Mouse (Mus musculus): Measurements from ENCODE around the gene Prr7. TPM values are rescaled to one million over a fixed set of nuclear protein-coding genes. Genes with fewer than 3 reads are reported as not detected.

The Prr7 gene
- polyA plus RNA-seq, 1 experiment from 2014 or later = 0.27 TPM

DNA sequence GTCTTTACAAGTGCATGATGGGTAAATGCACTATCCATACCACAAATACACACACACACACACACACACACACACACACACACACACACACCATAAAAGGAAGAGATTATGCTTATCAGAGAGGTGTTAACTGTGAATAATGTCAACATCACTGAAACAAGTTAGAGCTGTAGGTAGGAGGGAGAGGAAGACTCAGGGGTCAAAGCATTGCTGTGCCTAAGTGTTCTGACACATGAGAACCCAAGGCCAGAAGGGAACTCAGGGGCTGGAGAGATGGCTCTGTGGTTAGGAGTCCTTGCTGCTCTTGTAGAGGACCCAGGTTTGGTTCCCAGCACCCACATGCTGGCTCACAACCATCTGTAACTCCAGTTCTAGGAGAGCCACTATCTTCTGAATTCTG, 15.9 kb downstream of the Prr7 start:
- no peak for TF ChIP-seq CTCF (IDR thresholded peaks at IDR 0.05; ENCODE audit: low read depth)
- ATAC-seq = no peak
- H3K4me1 ChIP-seq (replicated peaks; ENCODE audit: control insufficient read depth, insufficient read depth, low read length) = no peaks in the 10 kb centered on the region
- no peak overlapping the region for H3K4me3 ChIP-seq (ENCODE audit: low read depth, low read length)
- no peak overlapping the region for H3K9ac ChIP-seq (ENCODE audit: low read depth, low read length)
- H3K27ac ChIP-seq (ENCODE audit: low read depth, low read length) = no peak overlapping the region
- peaks cover 22% of the 10 kb centered on the region; the same call in 1 of the 2 replicates for H3K36me3 ChIP-seq (ENCODE audit: control insufficient read depth, insufficient read depth)
- H3K27me3 ChIP-seq (replicated peaks; ENCODE audit: control insufficient read depth, insufficient read depth, low read length) = no peaks in the 10 kb centered on the region; the same call in 1 of the 2 replicates
- H3K4me2 ChIP-seq (replicated peaks; ENCODE audit: low read depth) = no peak overlapping the region
- H3K9me3 ChIP-seq (ENCODE audit: control insufficient read depth) = no peaks in the 10 kb centered on the region

- H3K9me3 ChIP-seq (ENCODE audit: control insufficient read depth) = no peaks in the 10 kb centered on the region
- H3K9ac ChIP-seq (ENCODE audit: low read depth, low read length) = no peak overlapping the region
- H3K36me3 ChIP-seq (ENCODE audit: control insufficient read depth, insufficient read depth) = peaks cover 13% of the 10 kb centered on the region; the same call in 1 of the 2 replicates
- H3K27ac ChIP-seq (ENCODE audit: low read depth, low read length) = 0 out of 2 replicates have a peak overlapping the region, but pooled peaks have one; percentile 50
- no peak overlapping the region for H3K4me3 ChIP-seq (ENCODE audit: low read depth, low read length)
- 0 out of 2 replicates have a peak, but pooled peaks cover 2% of the 10 kb centered on the region for H3K4me1 ChIP-seq (replicated peaks; ENCODE audit: control insufficient read depth, insufficient read depth, low read length)
- H3K27me3 ChIP-seq (replicated peaks; ENCODE audit: control insufficient read depth, insufficient read depth, low read length) = peaks cover 9% of the 10 kb centered on the region; the same call in 1 of the 2 replicates
- WGBS = 64% methylated on average over 7 of the region's 7 CpGs
- TF ChIP-seq CTCF (IDR thresholded peaks at IDR 0.05; ENCODE audit: low read depth) = peak; percentile 57
- H3K4me2 ChIP-seq (replicated peaks; ENCODE audit: low read depth) = no peak overlapping the region
- ATAC-seq = 0 out of 2 replicates have a peak, but pooled peaks have one; percentile 4
These were observed 18.5 kb downstream of the Prr7 start for GRCm38 (mm10) chr13:55482542-55482941.

DNA sequence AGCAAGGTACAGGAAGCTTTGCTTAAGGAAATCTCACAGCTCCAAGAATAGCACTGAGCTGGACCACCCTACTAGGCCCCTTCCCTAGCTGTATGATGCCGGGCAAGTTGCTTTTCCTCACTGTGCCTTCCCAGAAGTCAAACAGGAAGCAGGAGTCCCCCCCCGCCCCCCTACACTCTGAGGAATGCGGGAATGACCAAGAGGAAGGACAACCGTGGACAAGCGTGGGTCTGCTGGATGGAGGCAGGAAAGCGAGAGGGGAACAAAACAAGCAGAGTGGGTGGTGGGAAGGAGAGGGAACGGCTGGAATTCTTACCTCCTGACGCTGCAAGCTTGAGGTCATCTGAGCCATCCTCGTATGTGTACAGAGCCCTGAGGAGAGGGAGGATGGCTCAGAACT, 19.0 kb downstream of the Prr7 start:
- no peaks in the 10 kb centered on the region for H3K9me3 ChIP-seq (ENCODE audit: control insufficient read depth)
- no peak for TF ChIP-seq CTCF (IDR thresholded peaks at IDR 0.05; ENCODE audit: low read depth)
- 43% methylated on average over 9 of the region's 9 CpGs for WGBS
- no peak for ATAC-seq
- H3K4me3 ChIP-seq (ENCODE audit: low read depth, low read length) = no peak overlapping the region
- H3K36me3 ChIP-seq (ENCODE audit: control insufficient read depth, insufficient read depth) = peaks cover 13% of the 10 kb centered on the region; the same call in 1 of the 2 replicates
- H3K4me1 ChIP-seq (replicated peaks; ENCODE audit: control insufficient read depth, insufficient read depth, low read length) = 0 out of 2 replicates have a peak, but pooled peaks cover 2% of the 10 kb centered on the region
- H3K27me3 ChIP-seq (replicated peaks; ENCODE audit: control insufficient read depth, insufficient read depth, low read length) = peaks cover 11% of the 10 kb centered on the region; the same call in 1 of the 2 replicates
- H3K9ac ChIP-seq (ENCODE audit: low read depth, low read length) = no peak overlapping the region
- peak overlapping the region; percentile 50; the same call in 1 of the 2 replicates for H3K27ac ChIP-seq (ENCODE audit: low read depth, low read length)
- H3K4me2 ChIP-seq (replicated peaks; ENCODE audit: low read depth) = 0 out of 2 replicates have a peak overlapping the region, but pooled peaks have one; percentile 17

- H3K4me2 ChIP-seq (replicated peaks; ENCODE audit: low read depth) = 0 out of 2 replicates have a peak overlapping the region, but pooled peaks have one; percentile 17
- no peak for ATAC-seq
- peaks cover 14% of the 10 kb centered on the region; the same call in 1 of the 2 replicates for H3K27me3 ChIP-seq (replicated peaks; ENCODE audit: control insufficient read depth, insufficient read depth, low read length)
These were observed 19.5 kb downstream of the Prr7 start for GRCm38 (mm10) chr13:55483593-55483992.

GRCm38 (mm10) chr13:55484520-55485088, 20.5 kb downstream of the Prr7 start:
- Histone ChIP-seq H3K27ac (ENCODE audit: low read depth, low read length) (no peak overlapping the region), H3K4me3 (ENCODE audit: low read depth, low read length) (no peak overlapping the region), H3K9me3 (ENCODE audit: control insufficient read depth) (no peaks in the 10 kb centered on the region), H3K36me3 (ENCODE audit: control insufficient read depth, insufficient read depth) (peaks cover 13% of the 10 kb centered on the region; the same call in 1 of the 2 replicates), H3K9ac (ENCODE audit: low read depth, low read length) (no peak overlapping the region), H3K4me2 (replicated peaks; ENCODE audit: low read depth) (no peak overlapping the region; the same call in 1 of the 2 replicates), H3K27me3 (replicated peaks; ENCODE audit: control insufficient read depth, insufficient read depth, low read length) (peaks cover 14% of the 10 kb centered on the region; the same call in 1 of the 2 replicates), H3K4me1 (replicated peaks; ENCODE audit: control insufficient read depth, insufficient read depth, low read length) (0 out of 2 replicates have a peak, but pooled peaks cover 2% of the 10 kb centered on the region)
- 49% methylated on average over 7 of the region's 7 CpGs for WGBS
- no peak for ATAC-seq
- no peak for TF ChIP-seq CTCF (IDR thresholded peaks at IDR 0.05; ENCODE audit: low read depth)

More at GRCm38 (mm10) chr13:55483593-55483992, 19.5 kb downstream of the Prr7 start:
- TF ChIP-seq CTCF (IDR thresholded peaks at IDR 0.05; ENCODE audit: low read depth) = no peak
- WGBS = 47% methylated on average over 15 of the region's 15 CpGs
- H3K27ac ChIP-seq (ENCODE audit: low read depth, low read length) = peak overlapping the region; percentile 50; the same call in 1 of the 2 replicates
- no peaks in the 10 kb centered on the region for H3K9me3 ChIP-seq (ENCODE audit: control insufficient read depth)
- H3K36me3 ChIP-seq (ENCODE audit: control insufficient read depth, insufficient read depth) = peaks cover 13% of the 10 kb centered on the region; the same call in 1 of the 2 replicates
- H3K9ac ChIP-seq (ENCODE audit: low read depth, low read length) = no peak overlapping the region
- H3K4me1 ChIP-seq (replicated peaks; ENCODE audit: control insufficient read depth, insufficient read depth, low read length) = 0 out of 2 replicates have a peak, but pooled peaks cover 2% of the 10 kb centered on the region
- H3K4me3 ChIP-seq (ENCODE audit: low read depth, low read length) = no peak overlapping the region

- no peak for TF ChIP-seq CTCF (IDR thresholded peaks at IDR 0.05; ENCODE audit: low read depth)
- Histone ChIP-seq H3K4me3 (ENCODE audit: low read depth, low read length) (peak overlapping the region; percentile 64; the same call in 1 of the 2 replicates), H3K9me3 (ENCODE audit: control insufficient read depth) (no peaks in the 10 kb centered on the region), H3K27me3 (replicated peaks; ENCODE audit: control insufficient read depth, insufficient read depth, low read length) (peaks cover 18% of the 10 kb centered on the region; the same call in 1 of the 2 replicates), H3K4me2 (replicated peaks; ENCODE audit: low read depth) (peak overlapping the region; percentile 81), H3K4me1 (replicated peaks; ENCODE audit: control insufficient read depth, insufficient read depth, low read length) (0 out of 2 replicates have a peak, but pooled peaks cover 2% of the 10 kb centered on the region), H3K27ac (ENCODE audit: low read depth, low read length) (no peak overlapping the region), H3K36me3 (ENCODE audit: control insufficient read depth, insufficient read depth) (peaks cover 4% of the 10 kb centered on the region; the same call in 1 of the 2 replicates), H3K9ac (ENCODE audit: low read depth, low read length) (peak overlapping the region; percentile 74; the same call in 1 of the 2 replicates)
- WGBS = 43% methylated on average over 14 of the region's 14 CpGs
- no peak for ATAC-seq
These were observed 22.1 kb downstream of the Prr7 start for GRCm38 (mm10) chr13:55486029-55486794.

All from intestine, postnatal 0 days (tissue).